Mouse (Mus musculus) kidney, embryonic 16.5 days (tissue): ENCODE results near the gene Tmtc1. TPM values are rescaled to one million over a fixed set of nuclear protein-coding genes. Genes with fewer than 3 reads are reported as not detected.

Source experiments
- polyA plus RNA-seq: library from polyadenylated mRNA; unstranded; fragments of >200 nt; fragmentation: Nextera tagmentation; extraction: Ambion mirVana; gene quantifications from 2 replicates; pipeline ENCODE4 v1.2.1, GENCODE M21; 2015

Tmtc1 gene
- polyA plus RNA-seq, 1 experiment from 2014 or later, result 1.8 TPM

Other genes starting within 250 kb of the Tmtc1 start
- 227 and 229 TPM in 2 replicates for gene Ergic2, start 232.0 kb downstream of the Tmtc1 start, polyA plus RNA-seq